Mouse (Mus musculus): ENCODE data around the gene Magix. TPM values are rescaled to one million over a fixed set of nuclear protein-coding genes. Genes with fewer than 3 reads are reported as not detected.

Gene Magix
- polyA plus RNA-seq (2012; rRNA removed; ENCODE audit: low replicate concordance), result 6.6 and 7.9 TPM in 2 replicates

GRCm38 (mm10) chrX:7680864-7681263 is at the start of gene Magix:
Magix (minus strand) TSS chrX:7681251.

GRCm38 (mm10) chrX:7728215-7728921 is 47.3 kb upstream of the Magix start, which contains the start of gene Praf2:
Praf2 (plus strand) TSS chrX:7728439.

GRCm38 (mm10) chrX:7721514-7722281 is 40.6 kb upstream of the Magix start, which contains the start of gene Gm45208:
Gm45208 (plus strand) TSS chrX:7722245.

GRCm38 (mm10) chrX:7714135-7714899 is 33.3 kb upstream of the Magix start, which contains the start of gene Wdr45:
Wdr45 (plus strand) TSS chrX:7714333.

GRCm38 (mm10) chrX:7696954-7697381 is 15.9 kb upstream of the Magix start, which contains the start of gene Gpkow:
Gpkow (plus strand) TSS chrX:7697131.

GRCm38 (mm10) chrX:7670921-7671623 is 10.0 kb downstream of the Magix start, which contains the start of gene Plp2:
Plp2 (minus strand) TSS chrX:7671390.

GRCm38 (mm10) chrX:7657221-7657639 is 23.8 kb downstream of the Magix start, which contains the start of gene Prickle3:
Prickle3 (plus strand) TSS chrX:7657260.

GRCm38 (mm10) chrX:7638401-7639091 is 42.5 kb downstream of the Magix start, which contains the start of gene Syp:
Syp (plus strand) TSS chrX:7638471.

Other genes starting within 250 kb of the Magix start
- gene Foxp3, start 107.6 kb downstream of the Magix start, polyA plus RNA-seq (2012; rRNA removed; ENCODE audit: low replicate concordance), result 0.15 and 0.36 TPM in 2 replicates
- gene Ppp1r3f, start 107.0 kb downstream of the Magix start, polyA plus RNA-seq (2012; rRNA removed; ENCODE audit: low replicate concordance), result 1.6 and 3.6 TPM in 2 replicates
- 20.1 and 23.7 TPM in 2 replicates for gene Ccdc22, start 75.7 kb downstream of the Magix start, polyA plus RNA-seq (2012; rRNA removed; ENCODE audit: low replicate concordance)
- gene Cacna1f, start 74.2 kb downstream of the Magix start, polyA plus RNA-seq (2012; rRNA removed; ENCODE audit: low replicate concordance), result 0.03 and 0.06 TPM in 2 replicates
- gene Syp, start 42.8 kb downstream of the Magix start, polyA plus RNA-seq (2012; rRNA removed; ENCODE audit: low replicate concordance), result 6.8 and 38.6 TPM in 2 replicates
- gene Prickle3, start 24.0 kb downstream of the Magix start, polyA plus RNA-seq (2012; rRNA removed; ENCODE audit: low replicate concordance), result 22.2 and 28.8 TPM in 2 replicates
- gene Plp2, start 9.9 kb downstream of the Magix start, polyA plus RNA-seq (2012; rRNA removed; ENCODE audit: low replicate concordance), result 261 and 296 TPM in 2 replicates
- gene Gpkow, start 15.9 kb upstream of the Magix start, polyA plus RNA-seq (2012; rRNA removed; ENCODE audit: low replicate concordance), result 9.4 and 11.1 TPM in 2 replicates
- 77.1 and 105 TPM in 2 replicates for gene Wdr45, start 33.1 kb upstream of the Magix start, polyA plus RNA-seq (2012; rRNA removed; ENCODE audit: low replicate concordance)
- gene Gm45208, start 41.0 kb upstream of the Magix start, polyA plus RNA-seq (2012; rRNA removed; ENCODE audit: low replicate concordance), result 0.97 TPM in 1 of 2 replicates, not detected in the other
- gene Praf2, start 47.2 kb upstream of the Magix start, polyA plus RNA-seq (2012; rRNA removed; ENCODE audit: low replicate concordance), result 26.1 and 85.6 TPM in 2 replicates
- 3.5 and 16.5 TPM in 2 replicates for gene Ccdc120, start 69.7 kb upstream of the Magix start, polyA plus RNA-seq (2012; rRNA removed; ENCODE audit: low replicate concordance)
- 27.8 and 38.8 TPM in 2 replicates for gene Tfe3, start 81.3 kb upstream of the Magix start, polyA plus RNA-seq (2012; rRNA removed; ENCODE audit: low replicate concordance)
- 31.1 and 39.0 TPM in 2 replicates for gene Gripap1, start 108.5 kb upstream of the Magix start, polyA plus RNA-seq (2012; rRNA removed; ENCODE audit: low replicate concordance)
- gene Kcnd1, start 141.0 kb upstream of the Magix start, polyA plus RNA-seq (2012; rRNA removed; ENCODE audit: low replicate concordance), result 2.1 and 4.6 TPM in 2 replicates
- 24.5 and 39.8 TPM in 2 replicates for gene Otud5, start 160.1 kb upstream of the Magix start, polyA plus RNA-seq (2012; rRNA removed; ENCODE audit: low replicate concordance)
- gene Pim2, start 197.0 kb upstream of the Magix start, polyA plus RNA-seq (2012; rRNA removed; ENCODE audit: low replicate concordance), result 3.0 and 9.6 TPM in 2 replicates
- 57.9 and 69.0 TPM in 2 replicates for gene Slc35a2, start 202.8 kb upstream of the Magix start, polyA plus RNA-seq (2012; rRNA removed; ENCODE audit: low replicate concordance)
- gene Pqbp1, start 218.0 kb upstream of the Magix start, polyA plus RNA-seq (2012; rRNA removed; ENCODE audit: low replicate concordance), result 52.5 and 69.5 TPM in 2 replicates
- gene Timm17b, start 218.1 kb upstream of the Magix start, polyA plus RNA-seq (2012; rRNA removed; ENCODE audit: low replicate concordance), result 31.6 and 39.6 TPM in 2 replicates
- not detected in 2 replicates for gene Gm10491, start 226.6 kb upstream of the Magix start, polyA plus RNA-seq (2012; rRNA removed; ENCODE audit: low replicate concordance)
- gene Gm10490, start 228.3 kb upstream of the Magix start, polyA plus RNA-seq (2012; rRNA removed; ENCODE audit: low replicate concordance), result not detected in 2 replicates
- gene Pcsk1n, start 238.6 kb upstream of the Magix start, polyA plus RNA-seq (2012; rRNA removed; ENCODE audit: low replicate concordance), result 0.24 TPM in 1 of 2 replicates, not detected in the other
- not detected in 2 replicates for gene Eras, start 247.4 kb upstream of the Magix start, polyA plus RNA-seq (2012; rRNA removed; ENCODE audit: low replicate concordance)

Data from subcutaneous adipose tissue, adult 2 months (tissue).